Mouse (Mus musculus) embryonic stem cell, embryonic (primary cell): ENCODE results near the gene Glp1r.

Source experiments
- CTCF ChIA-PET, 4 experiments: fragments of 300-600 bp in 2 of 4; fragments of 350-600 bp in 2 of 4; sonication (Branson Sonifier 250); formaldehyde crosslinking; loops; one replicate each; lab custom pipeline; 2022; ENCODE audit warnings: inconsistent platforms in 2 of 4; lab: Charles Lee
- POLR2A ChIA-PET, 4 experiments: fragments of 300-600 bp in 2 of 4; fragments of 350-600 bp in 2 of 4; sonication (Branson Sonifier 250); formaldehyde crosslinking; loops; one replicate each; lab custom pipeline; 2022; ENCODE audit warnings: antibody characterized with exemption in 4 of 4, inconsistent platforms in 1 of 4; lab: Charles Lee

Gene Glp1r

GRCm38 (mm10) chr17:30892086-30892485, 9.5 kb upstream of the Glp1r start:
- CTCF ChIA-PET: interaction anchor here in 3 of 4 experiments (0.6 to 2.7 kb wide), 37 partner anchors 8 to 422 kb away, joined by 3 to 26 read pairs (median 5); partner anchors contain the start of gene Glp1r (in 3 of the 3)
- POLR2A ChIA-PET: interaction anchor here in 2 of 4 experiments (0.6 to 2.1 kb wide), 5 partner anchors 10 to 282 kb away, joined by 4 to 18 read pairs (median 7); partner anchors contain the start of gene Glp1r (in 2 of the 2)

- ChIA-PET POLR2A (interaction anchor here in 3 of 4 experiments (0.6 to 2.1 kb wide), 14 partner anchors 9 to 1884 kb away, joined by 3 to 18 read pairs (median 4); partner anchors contain the start of gene Glp1r (in 2 of the 3)), CTCF (interaction anchor here (0.6 to 2.7 kb wide), 53 partner anchors 9 to 1257 kb away, joined by 3 to 26 read pairs (median 4); partner anchors contain the start of gene Glp1r (in 3 of the 4))
Measured at GRCm38 (mm10) chr17:30892730-30893129, 8.9 kb upstream of the Glp1r start.

- ChIA-PET CTCF (interaction anchor here in 2 of 4 experiments (0.6 to 1.2 kb wide), 5 partner anchors 18 to 249 kb away, joined by 3 to 10 read pairs (median 4); no protein-coding TSS in a partner anchor), POLR2A (interaction anchor here in 3 of 4 experiments (0.6 to 1.1 kb wide), 7 partner anchors 8 to 124 kb away, joined by 3 to 6 read pairs (median 3); no protein-coding TSS in a partner anchor)
Measured at GRCm38 (mm10) chr17:30897075-30897474, 4.5 kb upstream of the Glp1r start.

GRCm38 (mm10) chr17:30904096-30904495, 2.5 kb downstream of the Glp1r start:
- CTCF ChIA-PET: interaction anchor here in 3 of 4 experiments (0.6 to 2.6 kb wide), 3 partner anchors 9 to 176 kb away, joined by 3 to 11 read pairs (median 3); no protein-coding TSS in a partner anchor
- POLR2A ChIA-PET: interaction anchor here in 1 of 4 experiments (5.1 kb wide), 1 partner anchor 9 kb away, joined by 41 read pairs; no protein-coding TSS in a partner anchor

- ChIA-PET CTCF (interaction anchor here in 2 of 4 experiments (0.6 to 0.8 kb wide), 2 partner anchors 13 to 89 kb away, joined by 3 read pairs; no protein-coding TSS in a partner anchor), POLR2A (interaction anchor here in 1 of 4 experiments (1.3 to 1.4 kb wide), 2 partner anchors 15 to 21 kb away, joined by 3 read pairs; no protein-coding TSS in a partner anchor)
Measured at GRCm38 (mm10) chr17:30907577-30907976, 6.0 kb downstream of the Glp1r start.

- ChIA-PET CTCF (interaction anchor here in 3 of 4 experiments (0.7 to 2.1 kb wide), 5 partner anchors 9 to 183 kb away, joined by 3 to 7 read pairs (median 3); partner anchors contain the start of gene Glp1r (in 1 of the 3)), POLR2A (interaction anchor here in 2 of 4 experiments (1.2 to 4.9 kb wide), 2 partner anchors 9 to 10 kb away, joined by 3 to 41 read pairs; partner anchors contain the start of gene Glp1r (in 1 of the 2))
Measured at GRCm38 (mm10) chr17:30910866-30911731, 9.5 kb downstream of the Glp1r start.

- POLR2A ChIA-PET: interaction anchor here in 2 of 4 experiments (0.5 to 4.9 kb wide), 3 partner anchors 10 to 52 kb away, joined by 4 to 41 read pairs (median 5); partner anchors contain the start of gene Glp1r (in 1 of the 2)
Measured at GRCm38 (mm10) chr17:30911732-30912088, 10.1 kb downstream of the Glp1r start.

GRCm38 (mm10) chr17:30912536-30912935, 10.9 kb downstream of the Glp1r start:
- CTCF ChIA-PET: interaction anchor here in 2 of 4 experiments (0.6 to 2.1 kb wide), 4 partner anchors 12 to 401 kb away, joined by 3 to 7 read pairs (median 4); no protein-coding TSS in a partner anchor
- POLR2A ChIA-PET: interaction anchor here in 3 of 4 experiments (0.6 to 4.9 kb wide), 4 partner anchors 10 to 312 kb away, joined by 4 to 41 read pairs (median 4); partner anchors contain the start of gene Glp1r (in 1 of the 3)

More at GRCm38 (mm10) chr17:30911732-30912088, 10.1 kb downstream of the Glp1r start:
- CTCF ChIA-PET: interaction anchor here in 2 of 4 experiments (0.5 to 2.1 kb wide), 5 partner anchors 10 to 680 kb away, joined by 3 to 7 read pairs (median 6); partner anchors contain the start of gene Glp1r (in 1 of the 2)

- CTCF ChIA-PET: no interaction called here
- POLR2A ChIA-PET: interaction anchor here in 2 of 4 experiments (1.5 to 4.9 kb wide), 3 partner anchors 9 to 12 kb away, joined by 4 to 41 read pairs (median 6); partner anchors contain the start of gene Glp1r (in 2 of the 2)
Measured at GRCm38 (mm10) chr17:30914264-30914663, 12.6 kb downstream of the Glp1r start.

GRCm38 (mm10) chr17:30923566-30923965, 21.9 kb downstream of the Glp1r start:
- CTCF ChIA-PET: interaction anchor here (0.6 to 1.5 kb wide), 11 partner anchors 11 to 476 kb away, joined by 3 to 5 read pairs (median 3); no protein-coding TSS in a partner anchor
- POLR2A ChIA-PET: interaction anchor here in 3 of 4 experiments (0.6 to 1.2 kb wide), 10 partner anchors 10 to 1823 kb away, joined by 3 to 6 read pairs (median 3); no protein-coding TSS in a partner anchor

- CTCF ChIA-PET: no interaction called here
- POLR2A ChIA-PET: no interaction called here
Measured at GRCm38 (mm10) chr17:30930827-30931226, 29.2 kb downstream of the Glp1r start.

GRCm38 (mm10) chr17:30932836-30933235, 31.2 kb downstream of the Glp1r start:
- ChIA-PET CTCF (no interaction called here), POLR2A (no interaction called here)

- ChIA-PET CTCF (interaction anchor here in 1 of 4 experiments (1.1 to 1.2 kb wide), 2 partner anchors 15 to 116 kb away, joined by 3 to 5 read pairs; no protein-coding TSS in a partner anchor), POLR2A (interaction anchor here in 2 of 4 experiments (0.6 to 0.7 kb wide), 2 partner anchors 369 to 941 kb away, joined by 3 read pairs; no protein-coding TSS in a partner anchor)
Measured at GRCm38 (mm10) chr17:30935301-30935700, 33.7 kb downstream of the Glp1r start.

GRCm38 (mm10) chr17:30938554-30938953, 36.9 kb downstream of the Glp1r start:
- POLR2A ChIA-PET: interaction anchor here in 3 of 4 experiments (0.6 to 1.0 kb wide), 6 partner anchors 16 to 1458 kb away, joined by 3 to 5 read pairs (median 3); no protein-coding TSS in a partner anchor
- CTCF ChIA-PET: interaction anchor here (0.5 to 1.5 kb wide), 10 partner anchors 9 to 378 kb away, joined by 3 to 5 read pairs (median 4); no protein-coding TSS in a partner anchor

- POLR2A ChIA-PET: no interaction called here
- CTCF ChIA-PET: no interaction called here
Measured at GRCm38 (mm10) chr17:30948382-30948781, 46.8 kb downstream of the Glp1r start.

- CTCF ChIA-PET: interaction anchor here (0.6 to 1.5 kb wide), 85 partner anchors 9 to 1577 kb away, joined by 3 to 17 read pairs (median 3); no protein-coding TSS in a partner anchor
- POLR2A ChIA-PET: interaction anchor here in 2 of 4 experiments (0.6 to 1.0 kb wide), 5 partner anchors 9 to 455 kb away, joined by 3 to 9 read pairs (median 3); no protein-coding TSS in a partner anchor
Measured at GRCm38 (mm10) chr17:30950780-30951179, 49.2 kb downstream of the Glp1r start.

- ChIA-PET POLR2A (no interaction called here), CTCF (no interaction called here)
Measured at GRCm38 (mm10) chr17:30951600-30951999, 50.0 kb downstream of the Glp1r start.
